18 mouse cellular contexts compared by ENCODE assay signal in genomic region chr9:83572870-83573269, GRCm38 (mm10). TPM values are rescaled to one million over a fixed set of nuclear protein-coding genes. Genes with fewer than 3 reads are reported as not detected.
DNase-seq lines count a peak whose midpoint lies in the region; ATAC-seq and TF ChIP-seq lines count a peak whose summit lies in the region.
"Had no signal": no experiment of that assay in that cellular context is flagged by ENCODE, and none has a peak within 500 bp of the region (broad histone marks: within the 10 kb centered on the region; RNA-seq: fewer than 3 reads in every experiment).

No protein-coding gene starts in this region.

- no peak for TF ChIP-seq POLR2A in kidney, adult 2 months (IDR thresholded peaks at IDR 0.05; ENCODE audit: low read depth, low read length)

- peak overlapping the region; percentile 65 for H3K27ac ChIP-seq in lung, embryonic 14.5 days (ENCODE audit: low read depth)
- peak overlapping the region; percentile 58; the same call in 1 of the 2 replicates for H3K27ac ChIP-seq in stomach, embryonic 14.5 days (ENCODE audit: low read length)
- H3K27ac ChIP-seq in kidney, adult 2 months (ENCODE audit: insufficient read depth, low read depth, low read length): no peak overlapping the region
- H3K27ac ChIP-seq: embryonic facial prominence, embryonic 12.5 days; liver, embryonic 15.5 days; midbrain, embryonic 13.5 days had no signal

- no peak overlapping the region for H3K4me3 ChIP-seq in lung, embryonic 14.5 days (ENCODE audit: low read depth, low read length)
- H3K4me3 ChIP-seq in stomach, embryonic 14.5 days (ENCODE audit: low read depth, low read length): no peak overlapping the region
- H3K4me3 ChIP-seq in kidney, adult 2 months (ENCODE audit: insufficient read depth, low read depth, low read length): no peak overlapping the region
- H3K4me3 ChIP-seq: embryonic facial prominence, embryonic 12.5 days; liver, embryonic 15.5 days; midbrain, embryonic 13.5 days had no signal

- H3K27me3 ChIP-seq in lung, embryonic 14.5 days (ENCODE audit: insufficient read depth, low read length): no peaks in the 10 kb centered on the region
- H3K27me3 ChIP-seq in stomach, embryonic 14.5 days (ENCODE audit: control insufficient read depth, insufficient read depth, low read length): no peaks in the 10 kb centered on the region
- no peaks in the 10 kb centered on the region for H3K27me3 ChIP-seq in kidney, adult 2 months (replicated peaks; ENCODE audit: control insufficient read depth, insufficient read depth, low read length)
- H3K27me3 ChIP-seq: embryonic facial prominence, embryonic 12.5 days; liver, embryonic 15.5 days; midbrain, embryonic 13.5 days had no signal

- H3K9me3 ChIP-seq in lung, embryonic 14.5 days (ENCODE audit: low read depth, low read length): no peaks in the 10 kb centered on the region
- no peaks in the 10 kb centered on the region for H3K9me3 ChIP-seq in stomach, embryonic 14.5 days (ENCODE audit: control insufficient read depth, low read depth, low read length)
- H3K9me3 ChIP-seq: embryonic facial prominence, embryonic 12.5 days; liver, embryonic 15.5 days; midbrain, embryonic 13.5 days had no signal

- peaks cover 24% of the 10 kb centered on the region for H3K4me1 ChIP-seq in lung, embryonic 14.5 days (ENCODE audit: insufficient read depth)
- H3K4me1 ChIP-seq in stomach, embryonic 14.5 days (ENCODE audit: control insufficient read depth, insufficient read depth, low read length): peaks cover 14% of the 10 kb centered on the region
- H3K4me1 ChIP-seq in kidney, adult 2 months (ENCODE audit: control insufficient read depth, insufficient read depth, low read length): peaks cover 11% of the 10 kb centered on the region

- intact Hi-C loops in heart, postnatal 36 days (cut with DNase I): no loop called here
- intact Hi-C loops in left cerebral cortex, postnatal 4 days (cut with DNase I): no loop called here

- 36% methylated on average over 2 of the region's 2 CpGs for WGBS in lung, embryonic 14.5 days
- 28% methylated on average over 2 of the region's 2 CpGs for WGBS in stomach, embryonic 14.5 days
- WGBS in kidney, adult 2 months: 66% methylated on average over 2 of the region's 2 CpGs

- H3K9ac ChIP-seq in lung, embryonic 14.5 days: no peak overlapping the region
- H3K9ac ChIP-seq in stomach, embryonic 14.5 days (replicated peaks; ENCODE audit: low read depth, low read length): no peak overlapping the region
- H3K9ac ChIP-seq: embryonic facial prominence, embryonic 12.5 days; liver, embryonic 15.5 days; midbrain, embryonic 13.5 days had no signal

- peak; percentile 49 for DNase-seq in heart, adult 11 months
- DNase-seq in heart, postnatal 36 days: no peak
- DNase-seq in lung, embryonic 14.5 days: no peak
- no peak for DNase-seq in lung, postnatal 25 days (ENCODE audit: low spot score)
- no peak for DNase-seq in left cerebral cortex, postnatal 4 days
- DNase-seq in kidney, adult 2 months: no peak
- DNase-seq: cerebellum, adult 11 months; cerebellum, postnatal 36 days; heart, postnatal 14 days; kidney, postnatal 36 days; right cerebral cortex, postnatal 4 days; thymus, postnatal 36 days had no signal

- TF ChIP-seq CTCF in lung, embryonic 14.5 days (IDR thresholded peaks at IDR 0.05; ENCODE audit: low read depth): no peak
- TF ChIP-seq CTCF in kidney, adult 2 months (conservative IDR thresholded peaks at IDR 0.05; ENCODE audit: insufficient read depth, insufficient read length, low read depth, low read length): no peak

- no peak overlapping the region for H3K4me2 ChIP-seq in lung, embryonic 14.5 days
- H3K4me2 ChIP-seq in stomach, embryonic 14.5 days (replicated peaks; ENCODE audit: low read depth, low read length): no peak overlapping the region
- H3K4me2 ChIP-seq: embryonic facial prominence, embryonic 12.5 days; liver, embryonic 15.5 days; midbrain, embryonic 13.5 days had no signal

- 0 out of 2 replicates have a peak, but pooled peaks cover 5% of the 10 kb centered on the region for H3K36me3 ChIP-seq in lung, embryonic 14.5 days (ENCODE audit: insufficient read depth)
- no peaks in the 10 kb centered on the region for H3K36me3 ChIP-seq in stomach, embryonic 14.5 days (ENCODE audit: control insufficient read depth, insufficient read depth, low read length)
- no peaks in the 10 kb centered on the region for H3K36me3 ChIP-seq in kidney, adult 2 months (ENCODE audit: control insufficient read depth, insufficient read depth, low read length)
- H3K36me3 ChIP-seq: embryonic facial prominence, embryonic 12.5 days; liver, embryonic 15.5 days; midbrain, embryonic 13.5 days had no signal

- ATAC-seq in lung, embryonic 14.5 days (ENCODE audit: insufficient read depth): no peak
- peak; percentile 50 for ATAC-seq in activated CD4-positive, CD25-positive, alpha-beta regulatory T cell, adult 4 months
- ATAC-seq in stomach, embryonic 14.5 days (ENCODE audit: insufficient number of reproducible peaks, insufficient read depth, low FRiP score, low read depth): peak; percentile 34; the same call in 1 of the 2 replicates
- ATAC-seq: forebrain, embryonic 14.5 days; midbrain, embryonic 13.5 days had no signal

RNA-seq across cellular contexts. Expression of gene Sh3bgrl2, which starts 24.7 kb away (rescaled TPM):
- 1 to 10 TPM; 4.3 to 6.3 TPM for total RNA-seq in heart, postnatal 36 days (2021)
- 56.7 and 59.4 TPM in 2 replicates for polyA plus RNA-seq in lung, embryonic 14.5 days (2014; fragmentation: Nextera tagmentation; extraction: Ambion mirVana)
- polyA plus RNA-seq in activated CD4-positive, CD25-positive, alpha-beta regulatory T cell, adult 4 months (2017; shearing (Covaris generic)): 10 to 100 TPM in 1 of 2 experiments, 1 to 10 TPM in 1; 7.2 to 11.8 TPM
- 24.7 and 29.1 TPM in 2 replicates for polyA plus RNA-seq in stomach, embryonic 14.5 days (2014; fragmentation: Nextera tagmentation; extraction: Ambion mirVana)
- 10 to 100 TPM; 12.7 to 14.1 TPM for total RNA-seq in left cerebral cortex, postnatal 4 days (2021)
- polyA plus RNA-seq in kidney, adult 2 months (2012; rRNA removed): 10.5 and 12.1 TPM in 2 replicates
